Mouse (Mus musculus): ENCODE results near the gene Slc4a11. TPM values are rescaled to one million over a fixed set of nuclear protein-coding genes. Genes with fewer than 3 reads are reported as not detected.

Gene Slc4a11
- polyA plus RNA-seq, 1 experiment from 2014 or later: 0.12 TPM

- no peak overlapping the region for H3K9ac ChIP-seq
- no peaks in the 10 kb centered on the region for H3K9me3 ChIP-seq
- WGBS: 54% methylated on average over 10 of the region's 10 CpGs
- peaks cover 15% of the 10 kb centered on the region for H3K4me1 ChIP-seq
- peaks cover 61% of the 10 kb centered on the region for H3K36me3 ChIP-seq
- no peak overlapping the region for H3K4me3 ChIP-seq
- H3K27ac ChIP-seq (replicated peaks): no peak overlapping the region
- no peaks in the 10 kb centered on the region for H3K27me3 ChIP-seq (replicated peaks)
- ATAC-seq (ENCODE audit: extremely low read depth, insufficient number of reproducible peaks, low FRiP score, low TSS enrichment): no peak
- no peak overlapping the region for H3K4me2 ChIP-seq
These were observed 9.7 kb upstream of the Slc4a11 start for GRCm38 (mm10) chr2:130707057-130707456.

GRCm38 (mm10) chr2:130706602-130707001 lies 9.3 kb upstream of the Slc4a11 start:
- Histone ChIP-seq H3K4me2 (no peak overlapping the region), H3K36me3 (peaks cover 56% of the 10 kb centered on the region), H3K27me3 (replicated peaks) (no peaks in the 10 kb centered on the region), H3K4me3 (no peak overlapping the region), H3K4me1 (peaks cover 15% of the 10 kb centered on the region), H3K27ac (replicated peaks) (no peak overlapping the region), H3K9ac (no peak overlapping the region), H3K9me3 (no peaks in the 10 kb centered on the region)
- 54% methylated on average over 4 of the region's 4 CpGs for WGBS
- no peak for ATAC-seq (ENCODE audit: extremely low read depth, insufficient number of reproducible peaks, low FRiP score, low TSS enrichment)

GRCm38 (mm10) chr2:130705178-130705577 lies 7.9 kb upstream of the Slc4a11 start:
- 74% methylated on average over 6 of the region's 6 CpGs for WGBS
- Histone ChIP-seq H3K9ac (no peak overlapping the region), H3K4me3 (no peak overlapping the region)

GRCm38 (mm10) chr2:130704040-130705001 lies 7.0 kb upstream of the Slc4a11 start:
- 49% methylated on average over 9 of the region's 9 CpGs for WGBS
- no peak for ATAC-seq (ENCODE audit: extremely low read depth, insufficient number of reproducible peaks, low FRiP score, low TSS enrichment)
- no peak overlapping the region for H3K27ac ChIP-seq (replicated peaks)

More at GRCm38 (mm10) chr2:130705178-130705577, 7.9 kb upstream of the Slc4a11 start:
- Histone ChIP-seq H3K27ac (replicated peaks) (no peak overlapping the region), H3K27me3 (replicated peaks) (peaks cover 6% of the 10 kb centered on the region), H3K4me1 (peaks cover 15% of the 10 kb centered on the region), H3K4me2 (no peak overlapping the region), H3K9me3 (no peaks in the 10 kb centered on the region), H3K36me3 (peaks cover 42% of the 10 kb centered on the region)
- no peak for ATAC-seq (ENCODE audit: extremely low read depth, insufficient number of reproducible peaks, low FRiP score, low TSS enrichment)

DNA sequence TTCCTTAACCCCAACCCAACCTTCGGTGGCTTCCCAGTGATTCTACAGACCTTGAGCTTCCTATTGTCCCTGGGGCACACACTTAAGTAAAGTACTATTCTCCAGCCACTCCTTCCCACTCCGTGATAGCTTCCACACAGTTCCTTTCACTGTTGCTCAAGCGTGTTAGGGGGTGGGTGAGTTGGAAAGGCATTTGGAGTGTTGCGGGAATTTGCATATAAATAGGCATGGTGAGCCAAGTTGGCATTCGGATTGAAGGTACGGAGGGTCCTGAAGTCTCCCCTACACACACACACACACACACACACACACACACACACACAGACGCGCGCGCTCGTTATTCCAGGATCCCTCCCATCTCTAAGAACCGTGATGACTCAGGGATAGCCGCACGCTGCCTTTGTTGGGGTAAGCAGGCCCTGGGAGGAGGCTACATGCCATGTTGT lies 525 bp upstream of the Slc4a11 start:
- Histone ChIP-seq H3K4me1 (peaks cover 16% of the 10 kb centered on the region), H3K4me2 (peak overlapping the region; percentile 100), H3K9ac (peak overlapping the region; percentile 75), H3K27me3 (replicated peaks) (peaks cover 70% of the 10 kb centered on the region), H3K36me3 (no peaks in the 10 kb centered on the region), H3K4me3 (peak overlapping the region; percentile 67), H3K27ac (replicated peaks) (no peak overlapping the region), H3K9me3 (no peaks in the 10 kb centered on the region)
- no peak for ATAC-seq (ENCODE audit: extremely low read depth, insufficient number of reproducible peaks, low FRiP score, low TSS enrichment)
- WGBS: 3% methylated on average over 14 of the region's 14 CpGs

More at GRCm38 (mm10) chr2:130704040-130705001, 7.0 kb upstream of the Slc4a11 start:
- H3K36me3 ChIP-seq: peaks cover 33% of the 10 kb centered on the region
- no peak overlapping the region for H3K4me2 ChIP-seq
- peaks cover 15% of the 10 kb centered on the region for H3K4me1 ChIP-seq
- no peak overlapping the region for H3K4me3 ChIP-seq
- peaks cover 15% of the 10 kb centered on the region for H3K27me3 ChIP-seq (replicated peaks)
- H3K9me3 ChIP-seq: no peaks in the 10 kb centered on the region
- no peak overlapping the region for H3K9ac ChIP-seq

DNA sequence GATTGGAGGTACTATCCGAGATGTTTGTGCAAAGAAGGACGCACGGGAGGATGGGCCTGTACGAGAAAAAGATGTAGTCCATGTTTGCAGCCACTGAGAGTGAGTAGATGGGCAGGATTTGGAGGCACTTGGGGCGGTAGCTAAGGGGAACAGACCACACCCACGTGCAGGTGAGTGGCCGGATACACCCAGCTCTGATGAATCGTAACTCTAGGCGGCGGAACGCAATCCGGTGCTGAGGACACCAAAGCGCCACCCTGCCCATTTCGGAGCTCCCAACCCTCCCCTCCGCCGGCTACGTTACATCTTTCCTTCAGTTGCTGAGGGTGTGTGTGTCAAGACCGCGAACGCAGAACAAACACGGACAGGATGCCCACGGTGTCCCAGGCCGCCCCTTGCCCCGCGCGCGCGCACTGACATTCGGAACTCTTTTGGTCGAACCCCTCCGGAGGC lies 593 bp downstream of the Slc4a11 start:
- Histone ChIP-seq H3K9ac (peak overlapping the region; percentile 75), H3K4me1 (peaks cover 16% of the 10 kb centered on the region), H3K4me3 (peak overlapping the region; percentile 67), H3K27ac (replicated peaks) (no peak overlapping the region), H3K9me3 (no peaks in the 10 kb centered on the region), H3K27me3 (replicated peaks) (peaks cover 79% of the 10 kb centered on the region), H3K36me3 (no peaks in the 10 kb centered on the region), H3K4me2 (peak overlapping the region; percentile 100)
- ATAC-seq (ENCODE audit: extremely low read depth, insufficient number of reproducible peaks, low FRiP score, low TSS enrichment): no peak
- 1% methylated on average over 31 of the region's 31 CpGs for WGBS

- Histone ChIP-seq H3K4me1 (peaks cover 16% of the 10 kb centered on the region), H3K9ac (no peak overlapping the region), H3K4me3 (no peak overlapping the region), H3K4me2 (no peak overlapping the region), H3K36me3 (no peaks in the 10 kb centered on the region), H3K27ac (replicated peaks) (no peak overlapping the region), H3K9me3 (no peaks in the 10 kb centered on the region), H3K27me3 (replicated peaks) (peaks cover 58% of the 10 kb centered on the region)
- 25% methylated on average over 3 of the region's 3 CpGs for WGBS
- no peak for ATAC-seq (ENCODE audit: extremely low read depth, insufficient number of reproducible peaks, low FRiP score, low TSS enrichment)
These were observed 3.8 kb downstream of the Slc4a11 start for GRCm38 (mm10) chr2:130693563-130693962.

GRCm38 (mm10) chr2:130689011-130689410 lies 8.3 kb downstream of the Slc4a11 start:
- no peak overlapping the region for H3K4me3 ChIP-seq
- peaks cover 10% of the 10 kb centered on the region; the same call in 1 of the 2 replicates for H3K36me3 ChIP-seq
- H3K4me1 ChIP-seq: no peaks in the 10 kb centered on the region
- H3K27ac ChIP-seq (replicated peaks): no peak overlapping the region
- no peaks in the 10 kb centered on the region for H3K9me3 ChIP-seq
- peaks cover 13% of the 10 kb centered on the region; the same call in 1 of the 2 replicates for H3K27me3 ChIP-seq (replicated peaks)
- H3K4me2 ChIP-seq: no peak overlapping the region
- ATAC-seq (ENCODE audit: extremely low read depth, insufficient number of reproducible peaks, low FRiP score, low TSS enrichment): no peak
- H3K9ac ChIP-seq: no peak overlapping the region
- WGBS: 65% methylated on average over 2 of the region's 2 CpGs

DNA sequence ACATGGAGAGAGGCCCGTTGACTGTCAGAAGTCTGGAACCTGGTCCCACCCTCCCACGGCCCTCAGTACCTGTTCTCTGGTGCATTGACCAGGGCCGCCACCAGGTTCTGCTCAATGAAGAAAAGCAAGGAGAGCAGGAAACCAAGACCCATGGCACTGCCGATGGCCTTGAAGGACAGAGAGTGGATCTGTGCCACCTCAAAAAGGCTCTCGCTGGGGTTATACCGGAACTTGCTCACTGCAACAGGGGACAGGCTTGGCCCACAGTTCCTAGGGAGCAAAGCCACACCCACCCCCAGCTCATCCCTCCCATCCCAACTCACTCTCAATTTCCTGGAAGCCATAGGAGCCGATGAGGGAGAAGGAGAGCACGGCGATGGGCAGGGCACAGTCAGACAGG lies 11.9 kb downstream of the Slc4a11 start:
- H3K9me3 ChIP-seq: no peaks in the 10 kb centered on the region
- H3K27ac ChIP-seq (replicated peaks): no peak overlapping the region
- H3K9ac ChIP-seq: no peak overlapping the region
- no peaks in the 10 kb centered on the region for H3K27me3 ChIP-seq (replicated peaks)
- no peak for ATAC-seq (ENCODE audit: extremely low read depth, insufficient number of reproducible peaks, low FRiP score, low TSS enrichment)
- WGBS: 84% methylated on average over 9 of the region's 9 CpGs
- peaks cover 44% of the 10 kb centered on the region for H3K36me3 ChIP-seq
- no peak overlapping the region for H3K4me3 ChIP-seq
- no peak overlapping the region for H3K4me2 ChIP-seq
- H3K4me1 ChIP-seq: no peaks in the 10 kb centered on the region

DNA sequence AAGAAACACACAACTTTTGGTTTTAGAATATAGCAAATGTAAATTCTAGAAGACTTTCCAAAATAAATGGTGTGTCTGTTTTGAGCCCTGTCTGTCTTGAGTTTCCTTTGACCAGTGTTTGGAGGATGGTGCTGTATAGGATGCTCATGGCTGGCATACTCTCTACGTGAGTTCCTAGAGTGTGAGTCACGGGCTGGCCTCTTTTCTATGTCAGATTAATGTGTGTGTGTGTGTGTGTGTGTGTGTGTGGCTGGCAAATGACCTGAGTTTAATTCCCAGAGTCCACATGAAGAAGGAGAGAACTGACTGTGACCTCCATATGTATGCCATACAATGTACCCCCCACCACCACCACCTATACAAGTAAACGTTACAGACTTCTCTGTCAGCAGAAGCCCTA lies 15.8 kb downstream of the Slc4a11 start:
- peaks cover 83% of the 10 kb centered on the region for H3K36me3 ChIP-seq
- 82% methylated on average over 3 of the region's 3 CpGs for WGBS
- ATAC-seq (ENCODE audit: extremely low read depth, insufficient number of reproducible peaks, low FRiP score, low TSS enrichment): no peak

GRCm38 (mm10) chr2:130679899-130680298 lies 17.4 kb downstream of the Slc4a11 start:
- Histone ChIP-seq H3K27ac (replicated peaks) (no peak overlapping the region), H3K27me3 (replicated peaks) (no peaks in the 10 kb centered on the region), H3K4me1 (no peaks in the 10 kb centered on the region), H3K9ac (no peak overlapping the region), H3K36me3 (peaks cover 98% of the 10 kb centered on the region), H3K9me3 (no peaks in the 10 kb centered on the region), H3K4me3 (no peak overlapping the region), H3K4me2 (no peak overlapping the region)
- WGBS: 92% methylated on average over 6 of the region's 6 CpGs
- no peak for ATAC-seq (ENCODE audit: extremely low read depth, insufficient number of reproducible peaks, low FRiP score, low TSS enrichment)

More for the DNA sequence above, 15.8 kb downstream of the Slc4a11 start:
- Histone ChIP-seq H3K4me2 (no peak overlapping the region), H3K4me1 (no peaks in the 10 kb centered on the region), H3K27me3 (replicated peaks) (no peaks in the 10 kb centered on the region), H3K4me3 (no peak overlapping the region), H3K9ac (no peak overlapping the region), H3K27ac (replicated peaks) (no peak overlapping the region), H3K9me3 (no peaks in the 10 kb centered on the region)
